In genomic region chr12:91786355-91786754, GRCm38 (mm10) we compare ENCODE assay signal across 10 mouse cellular contexts. TPM values are rescaled to one million over a fixed set of nuclear protein-coding genes. Genes with fewer than 3 reads are reported as not detected.
A peak's percentile ranks its signal among the peaks of the same experiment; 100 is the strongest.
DNase-seq lines count a peak whose midpoint lies in the region; ATAC-seq and TF ChIP-seq lines count a peak whose summit lies in the region.
"Had no signal": no experiment of that assay in that cellular context is flagged by ENCODE, and none has a peak within 500 bp of the region (broad histone marks: within the 10 kb centered on the region; RNA-seq: fewer than 3 reads in every experiment).

No protein-coding gene starts in this region.

- H3K36me3 ChIP-seq in ES-Bruce4 (ENCODE audit: control insufficient read depth, insufficient read depth, low read length, poor library complexity, severe bottlenecking) = no peaks in the 10 kb centered on the region
- no peaks in the 10 kb centered on the region for H3K36me3 ChIP-seq in heart, embryonic 14.5 days (ENCODE audit: control insufficient read depth, insufficient read depth, low read length)
- H3K36me3 ChIP-seq in forebrain, embryonic 10.5 days (replicated peaks) = no peaks in the 10 kb centered on the region
- no peaks in the 10 kb centered on the region for H3K36me3 ChIP-seq in forebrain, embryonic 12.5 days (replicated peaks)
- no peaks in the 10 kb centered on the region for H3K36me3 ChIP-seq in midbrain, embryonic 14.5 days (ENCODE audit: control insufficient read depth, insufficient read depth, low read length)

- H3K27ac ChIP-seq in ES-Bruce4 (ENCODE audit: insufficient read depth, low read length) = no peak overlapping the region
- H3K27ac ChIP-seq in heart, embryonic 14.5 days (replicated peaks in 1 of 2; ENCODE audit: control insufficient read depth in 1 of 2, insufficient read depth in 1 of 2, low read depth in 2 of 2, low read length in 2 of 2) = no peak overlapping the region
- H3K27ac ChIP-seq in forebrain, embryonic 10.5 days = no peak overlapping the region
- H3K27ac ChIP-seq in forebrain, embryonic 12.5 days = no peak overlapping the region
- no peak overlapping the region for H3K27ac ChIP-seq in midbrain, embryonic 14.5 days (replicated peaks; ENCODE audit: low read depth, low read length)

- H3K9ac ChIP-seq in ES-Bruce4 (ENCODE audit: low read depth, poor library complexity, severe bottlenecking) = no peak overlapping the region
- no peak overlapping the region for H3K9ac ChIP-seq in heart, embryonic 14.5 days (ENCODE audit: low read length)
- no peak overlapping the region for H3K9ac ChIP-seq in forebrain, embryonic 12.5 days
- H3K9ac ChIP-seq in midbrain, embryonic 14.5 days (replicated peaks; ENCODE audit: low read length) = no peak overlapping the region

- ATAC-seq in heart, embryonic 14.5 days (ENCODE audit: insufficient number of reproducible peaks, insufficient read depth, low FRiP score, low read depth) = 0 out of 2 replicates have a peak, but pooled peaks have one; percentile 31
- no peak for ATAC-seq in forebrain, embryonic 12.5 days (ENCODE audit: low FRiP score)
- no peak for ATAC-seq in midbrain, embryonic 14.5 days (ENCODE audit: low FRiP score, low TSS enrichment)

- peak; percentile 66 for DNase-seq in adrenal gland, postnatal 14 days
- DNase-seq in adrenal gland, postnatal 4 days (ENCODE audit: low spot score in 2 of 2) = no peak
- DNase-seq in lung, postnatal 36 days = peak; percentile 54
- DNase-seq in forebrain, embryonic 10.5 days (ENCODE audit: extremely low spot score, low spot score) = no peak
- DNase-seq in midbrain, embryonic 14.5 days = no peak
- DNase-seq: kidney, adult 2 months; thymus, postnatal 14 days had no signal

- H3K4me1 ChIP-seq in ES-Bruce4 (ENCODE audit: control insufficient read depth, insufficient read depth, low read length) = no peaks in the 10 kb centered on the region
- peaks cover 0 to 3% of the 10 kb centered on the region in 2 experiments; a peak in 2 of 4 replicates for H3K4me1 ChIP-seq in heart, embryonic 14.5 days (ENCODE audit: control insufficient read depth in 2 of 2, insufficient read depth in 2 of 2, low read length in 2 of 2)
- peaks cover 6% of the 10 kb centered on the region; the same call in 1 of the 2 replicates for H3K4me1 ChIP-seq in forebrain, embryonic 10.5 days
- H3K4me1 ChIP-seq in forebrain, embryonic 12.5 days = no peaks in the 10 kb centered on the region
- no peaks in the 10 kb centered on the region for H3K4me1 ChIP-seq in midbrain, embryonic 14.5 days (ENCODE audit: control insufficient read depth, insufficient read depth, low read length)

- TF ChIP-seq POLR2A in ES-Bruce4 (IDR thresholded peaks at IDR 0.05; ENCODE audit: insufficient read depth, low read length) = no peak

- peak overlapping the region; percentile 19; the same call in 1 of the 2 replicates for H3K4me3 ChIP-seq in ES-Bruce4 (ENCODE audit: low read depth, low read length)
- H3K4me3 ChIP-seq in heart, embryonic 14.5 days (ENCODE audit: control insufficient read depth in 1 of 2, insufficient read depth in 1 of 2, low read depth in 1 of 2, low read length in 2 of 2) = no peak overlapping the region
- H3K4me3 ChIP-seq in forebrain, embryonic 10.5 days = no peak overlapping the region
- no peak overlapping the region for H3K4me3 ChIP-seq in forebrain, embryonic 12.5 days (replicated peaks)
- no peak overlapping the region for H3K4me3 ChIP-seq in midbrain, embryonic 14.5 days (replicated peaks; ENCODE audit: low read depth, low read length)

- TF ChIP-seq CTCF in ES-Bruce4 (IDR thresholded peaks at IDR 0.05; ENCODE audit: low read depth, low read length) = no peak

- no peak for TF ChIP-seq EP300 in ES-Bruce4 (IDR thresholded peaks at IDR 0.05; ENCODE audit: insufficient read depth, low read depth, low read length)

- H3K4me2 ChIP-seq in heart, embryonic 14.5 days (ENCODE audit: low read length) = no peak overlapping the region
- no peak overlapping the region for H3K4me2 ChIP-seq in forebrain, embryonic 12.5 days
- no peak overlapping the region for H3K4me2 ChIP-seq in midbrain, embryonic 14.5 days (ENCODE audit: low read length)

- no peaks in the 10 kb centered on the region for H3K27me3 ChIP-seq in ES-Bruce4 (ENCODE audit: control insufficient read depth, insufficient read depth, low read length, poor library complexity, severe bottlenecking)
- no peaks in the 10 kb centered on the region for H3K27me3 ChIP-seq in heart, embryonic 14.5 days (ENCODE audit: control insufficient read depth, insufficient read depth, low read length)
- no peaks in the 10 kb centered on the region for H3K27me3 ChIP-seq in forebrain, embryonic 10.5 days (ENCODE audit: poor library complexity, severe bottlenecking)
- no peaks in the 10 kb centered on the region for H3K27me3 ChIP-seq in forebrain, embryonic 12.5 days
- H3K27me3 ChIP-seq in midbrain, embryonic 14.5 days (ENCODE audit: control insufficient read depth, insufficient read depth, low read length) = no peaks in the 10 kb centered on the region

- no peaks in the 10 kb centered on the region for H3K9me3 ChIP-seq in ES-Bruce4 (replicated peaks; ENCODE audit: control insufficient read depth, insufficient read depth, low read length, poor library complexity, severe bottlenecking)
- no peaks in the 10 kb centered on the region for H3K9me3 ChIP-seq in heart, embryonic 14.5 days (ENCODE audit: control insufficient read depth, low read length)
- H3K9me3 ChIP-seq in forebrain, embryonic 10.5 days = no peaks in the 10 kb centered on the region
- no peaks in the 10 kb centered on the region for H3K9me3 ChIP-seq in forebrain, embryonic 12.5 days
- H3K9me3 ChIP-seq in midbrain, embryonic 14.5 days (ENCODE audit: control insufficient read depth, low read length) = no peaks in the 10 kb centered on the region

- 45% methylated on average over 10 of the region's 10 CpGs for WGBS in heart, embryonic 14.5 days
- 57% methylated on average over 10 of the region's 10 CpGs for WGBS in forebrain, embryonic 10.5 days
- WGBS in forebrain, embryonic 12.5 days = 63% methylated on average over 10 of the region's 10 CpGs
- 62% methylated on average over 10 of the region's 10 CpGs for WGBS in midbrain, embryonic 14.5 days

RNA-seq across cellular contexts. Expression of gene Ston2, which starts 1.8 kb away (rescaled TPM):
- total RNA-seq in adrenal gland, postnatal 14 days (2021) = 6.4 and 10.1 TPM in 2 replicates
- 10 to 100 TPM; 14.5 to 15.1 TPM for total RNA-seq in adrenal gland, postnatal 4 days (2021)
- 21.8 and 24.0 TPM in 2 replicates for polyA plus RNA-seq in ES-Bruce4 (2011; ENCODE audit: insufficient read depth, insufficient read length, low read depth, missing spikeins)
- polyA plus RNA-seq in heart, embryonic 14.5 days (2014; fragmentation: Nextera tagmentation; extraction: Ambion mirVana) = 0.85 and 1.5 TPM in 2 replicates
- polyA plus RNA-seq in forebrain, embryonic 10.5 days (2016; fragmentation: Nextera tagmentation; extraction: Ambion mirVana) = 11.4 and 11.5 TPM in 2 replicates
- 11.9 and 14.2 TPM in 2 replicates for polyA plus RNA-seq in forebrain, embryonic 12.5 days (2016; fragmentation: Nextera tagmentation; extraction: Ambion mirVana)
- 4.7 and 5.0 TPM in 2 replicates for polyA plus RNA-seq in midbrain, embryonic 14.5 days (2014; fragmentation: Nextera tagmentation; extraction: Ambion mirVana)

Comparison
In these comparisons a context has a peak if more than half of its experiments do, and no peak if none do; other contexts are left out.
1. DNase-seq: peak in adrenal gland, postnatal 14 days (single experiment) and lung, postnatal 36 days (single experiment); none in adrenal gland, postnatal 4 days (0 of 2), forebrain, embryonic 10.5 days (single experiment) and midbrain, embryonic 14.5 days (single experiment).